Mouse (Mus musculus): ENCODE data around the gene Defb19. TPM values are rescaled to one million over a fixed set of nuclear protein-coding genes. Genes with fewer than 3 reads are reported as not detected.

Gene Defb19
- not detected in 2 replicates for polyA plus RNA-seq (2015; fragmentation: Nextera tagmentation; extraction: Ambion mirVana)

GRCm38 (mm10) chr2:152580107-152580506 lies at the start of gene Defb19:
Gene Defb19 (minus strand): TSS chr2:152580312.
- 55% methylated on average over 7 of the region's 7 CpGs for WGBS (ENCODE audit: insufficient replicate concordance)

GRCm38 (mm10) chr2:152629904-152630303 lies 49.8 kb upstream of the Defb19 start:
- no peak overlapping the region for H3K27ac ChIP-seq
- H3K4me1 ChIP-seq (replicated peaks): peaks cover 5% of the 10 kb centered on the region; the same call in 1 of the 2 replicates
- H3K27me3 ChIP-seq: peaks cover 66% of the 10 kb centered on the region
- 64% methylated on average over 6 of the region's 6 CpGs for WGBS (ENCODE audit: insufficient replicate concordance)
- ATAC-seq (ENCODE audit: low read depth) (no peak), DNase-seq (no peak)
- H3K9ac ChIP-seq: no peak overlapping the region
- H3K9me3 ChIP-seq (replicated peaks): no peaks in the 10 kb centered on the region
- H3K4me2 ChIP-seq: no peak overlapping the region
- H3K4me3 ChIP-seq (replicated peaks): no peak overlapping the region
- no peaks in the 10 kb centered on the region for H3K36me3 ChIP-seq

More at GRCm38 (mm10) chr2:152580107-152580506, at the start of gene Defb19:
- no peaks in the 10 kb centered on the region for H3K4me1 ChIP-seq (replicated peaks)
- no peaks in the 10 kb centered on the region for H3K36me3 ChIP-seq
- no peak within 1 kb of the TSS for H3K4me3 ChIP-seq (replicated peaks)
- H3K27me3 ChIP-seq: no peaks in the 10 kb centered on the region
- H3K9me3 ChIP-seq (replicated peaks): no peaks in the 10 kb centered on the region
- H3K9ac ChIP-seq: no peak within 1 kb of the TSS
- DNase-seq: no peak
- no peak within 1 kb of the TSS for H3K4me2 ChIP-seq
- no peak within 1 kb of the TSS for H3K27ac ChIP-seq
- no peak for ATAC-seq (ENCODE audit: low read depth)

GRCm38 (mm10) chr2:152629239-152629638 lies 49.1 kb upstream of the Defb19 start:
- DNase-seq (no peak), ATAC-seq (ENCODE audit: low read depth) (no peak)
- no peak overlapping the region for H3K9ac ChIP-seq
- H3K4me1 ChIP-seq (replicated peaks): peaks cover 5% of the 10 kb centered on the region; the same call in 1 of the 2 replicates
- peaks cover 67% of the 10 kb centered on the region for H3K27me3 ChIP-seq
- H3K4me3 ChIP-seq (replicated peaks): no peak overlapping the region
- 44% methylated on average over 3 of the region's 3 CpGs for WGBS (ENCODE audit: insufficient replicate concordance)
- H3K9me3 ChIP-seq (replicated peaks): no peaks in the 10 kb centered on the region
- no peak overlapping the region for H3K27ac ChIP-seq
- no peaks in the 10 kb centered on the region for H3K36me3 ChIP-seq
- no peak overlapping the region for H3K4me2 ChIP-seq

GRCm38 (mm10) chr2:152628066-152628465 lies 48.0 kb upstream of the Defb19 start:
- no peak overlapping the region for H3K27ac ChIP-seq
- no peak overlapping the region for H3K4me2 ChIP-seq
- H3K27me3 ChIP-seq: peaks cover 64% of the 10 kb centered on the region
- no peak for ATAC-seq (ENCODE audit: low read depth)
- no peak for DNase-seq
- H3K9ac ChIP-seq: no peak overlapping the region
- no peaks in the 10 kb centered on the region for H3K9me3 ChIP-seq (replicated peaks)
- H3K4me3 ChIP-seq (replicated peaks): no peak overlapping the region
- peaks cover 5% of the 10 kb centered on the region; the same call in 1 of the 2 replicates for H3K4me1 ChIP-seq (replicated peaks)
- no peaks in the 10 kb centered on the region for H3K36me3 ChIP-seq
- WGBS (ENCODE audit: insufficient replicate concordance): 30% methylated on average over 17 of the region's 17 CpGs

- Histone ChIP-seq H3K27ac (no peak within 1 kb of the TSS), H3K9ac (no peak within 1 kb of the TSS), H3K27me3 (peaks cover 68% of the 10 kb centered on the region), H3K4me1 (replicated peaks) (peaks cover 5% of the 10 kb centered on the region; the same call in 1 of the 2 replicates), H3K4me2 (peak within 1 kb of the TSS; percentile 53), H3K36me3 (no peaks in the 10 kb centered on the region), H3K9me3 (replicated peaks) (no peaks in the 10 kb centered on the region), H3K4me3 (replicated peaks) (peak within 1 kb of the TSS; percentile 40)
- ATAC-seq (ENCODE audit: low read depth): no peak
- 4% methylated on average over 52 of the region's 59 CpGs for WGBS (ENCODE audit: insufficient replicate concordance)
- no peak for DNase-seq
Observed at GRCm38 (mm10) chr2:152626774-152627591, 46.9 kb upstream of the Defb19 start, which contains the start of gene Rem1. Gene Rem1 (plus strand): TSS chr2:152626951.

GRCm38 (mm10) chr2:152625256-152625655 lies 45.1 kb upstream of the Defb19 start:
- Histone ChIP-seq H3K4me1 (replicated peaks) (peaks cover 5% of the 10 kb centered on the region; the same call in 1 of the 2 replicates), H3K27ac (no peak overlapping the region), H3K9me3 (replicated peaks) (no peaks in the 10 kb centered on the region), H3K27me3 (peaks cover 68% of the 10 kb centered on the region), H3K4me3 (replicated peaks) (no peak overlapping the region), H3K4me2 (no peak overlapping the region), H3K9ac (no peak overlapping the region), H3K36me3 (no peaks in the 10 kb centered on the region)
- no peak for ATAC-seq (ENCODE audit: low read depth)
- WGBS (ENCODE audit: insufficient replicate concordance): 14% methylated on average over 1 of the region's 1 CpGs
- no peak for DNase-seq

- H3K36me3 ChIP-seq: no peaks in the 10 kb centered on the region
- H3K9me3 ChIP-seq (replicated peaks): no peaks in the 10 kb centered on the region
- no peak overlapping the region for H3K27ac ChIP-seq
- WGBS (ENCODE audit: insufficient replicate concordance): 57% methylated on average over 2 of the region's 2 CpGs
- DNase-seq (no peak), ATAC-seq (ENCODE audit: low read depth) (no peak)
- H3K27me3 ChIP-seq: peaks cover 61% of the 10 kb centered on the region
- no peak overlapping the region for H3K4me3 ChIP-seq (replicated peaks)
- no peak overlapping the region for H3K4me2 ChIP-seq
- H3K4me1 ChIP-seq (replicated peaks): peaks cover 5% of the 10 kb centered on the region; the same call in 1 of the 2 replicates
- H3K9ac ChIP-seq: no peak overlapping the region
Observed at GRCm38 (mm10) chr2:152624566-152624965, 44.5 kb upstream of the Defb19 start.

- Histone ChIP-seq H3K4me3 (replicated peaks) (no peak within 1 kb of the TSS), H3K27ac (no peak within 1 kb of the TSS), H3K4me1 (replicated peaks) (peaks cover 5% of the 10 kb centered on the region; the same call in 1 of the 2 replicates), H3K9me3 (replicated peaks) (no peaks in the 10 kb centered on the region), H3K27me3 (peaks cover 45% of the 10 kb centered on the region), H3K4me2 (no peak within 1 kb of the TSS), H3K36me3 (no peaks in the 10 kb centered on the region), H3K9ac (no peak within 1 kb of the TSS)
- DNase-seq (no peak), ATAC-seq (ENCODE audit: low read depth) (no peak)
- WGBS (ENCODE audit: insufficient replicate concordance): 68% methylated on average over 7 of the region's 7 CpGs
Observed at GRCm38 (mm10) chr2:152622953-152623352, 42.8 kb upstream of the Defb19 start, which contains the start of gene Defb25. Gene Defb25 (minus strand): TSS chr2:152623053.

GRCm38 (mm10) chr2:152622151-152622550 lies 42.0 kb upstream of the Defb19 start:
- Histone ChIP-seq H3K9ac (no peak overlapping the region), H3K4me1 (replicated peaks) (peaks cover 5% of the 10 kb centered on the region; the same call in 1 of the 2 replicates), H3K36me3 (no peaks in the 10 kb centered on the region), H3K4me3 (replicated peaks) (no peak overlapping the region), H3K4me2 (no peak overlapping the region), H3K9me3 (replicated peaks) (no peaks in the 10 kb centered on the region), H3K27me3 (peaks cover 37% of the 10 kb centered on the region), H3K27ac (no peak overlapping the region)
- WGBS (ENCODE audit: insufficient replicate concordance): 55% methylated on average over 13 of the region's 13 CpGs
- ATAC-seq (ENCODE audit: low read depth) (no peak), DNase-seq (no peak)

GRCm38 (mm10) chr2:152620367-152621134 lies 40.4 kb upstream of the Defb19 start:
- WGBS (ENCODE audit: insufficient replicate concordance): 40% methylated on average over 9 of the region's 9 CpGs

GRCm38 (mm10) chr2:152617374-152617773 lies 37.3 kb upstream of the Defb19 start:
- Histone ChIP-seq H3K27ac (no peak overlapping the region), H3K4me2 (no peak overlapping the region), H3K9me3 (replicated peaks) (no peaks in the 10 kb centered on the region), H3K36me3 (no peaks in the 10 kb centered on the region), H3K27me3 (0 out of 2 replicates have a peak, but pooled peaks cover 3% of the 10 kb centered on the region), H3K4me3 (replicated peaks) (no peak overlapping the region), H3K9ac (no peak overlapping the region), H3K4me1 (replicated peaks) (no peaks in the 10 kb centered on the region)
- 44% methylated on average over 5 of the region's 5 CpGs for WGBS (ENCODE audit: insufficient replicate concordance)
- DNase-seq: no peak
- no peak for ATAC-seq (ENCODE audit: low read depth)

More at GRCm38 (mm10) chr2:152620367-152621134, 40.4 kb upstream of the Defb19 start:
- H3K27me3 ChIP-seq: peaks cover 21% of the 10 kb centered on the region
- no peak overlapping the region for H3K27ac ChIP-seq
- H3K36me3 ChIP-seq: no peaks in the 10 kb centered on the region
- H3K4me3 ChIP-seq (replicated peaks): no peak overlapping the region
- no peak overlapping the region for H3K4me2 ChIP-seq
- ATAC-seq (ENCODE audit: low read depth) (no peak), DNase-seq (no peak)
- no peak overlapping the region for H3K9ac ChIP-seq
- H3K4me1 ChIP-seq (replicated peaks): no peaks in the 10 kb centered on the region
- no peaks in the 10 kb centered on the region for H3K9me3 ChIP-seq (replicated peaks)

Data from liver, embryonic 13.5 days (tissue).